Mouse (Mus musculus) forebrain, embryonic 13.5 days (tissue): ENCODE measurements around the gene C2cd5. TPM values are rescaled to one million over a fixed set of nuclear protein-coding genes. Genes with fewer than 3 reads are reported as not detected.
A peak's percentile ranks its signal among the peaks of the same experiment; 100 is the strongest.

Source experiments
- ATAC-seq: fragments of 200-750 bp; cut with Nextera tagmentation; 2 replicates; pipeline ENCODE4 v1.8.0; 2017
- H3K27ac ChIP-seq: fragments of 300-500 bp; sonication (generic); 2 replicates; pipeline ENCODE4 v1.5.1; 2015; ENCODE audit warnings: inconsistent platforms, mild to moderate bottlenecking, moderate library complexity
- H3K27me3 ChIP-seq: fragments of 300-500 bp; sonication (generic); 2 replicates; pipeline ENCODE4 v1.6.1; 2015; ENCODE audit warnings: mild to moderate bottlenecking, inconsistent platforms
- H3K36me3 ChIP-seq: fragments of 300-500 bp; sonication (generic); 2 replicates; pipeline ENCODE4 v1.6.1; 2015; ENCODE audit warnings: mild to moderate bottlenecking, inconsistent platforms; ENCODE audit not compliant: poor library complexity, severe bottlenecking
- H3K4me1 ChIP-seq: fragments of 300-500 bp; sonication (generic); 2 replicates; pipeline ENCODE4 v1.6.1; 2015; ENCODE audit warnings: inconsistent platforms
- H3K4me2 ChIP-seq: fragments of 300-500 bp; sonication (generic); 2 replicates; pipeline ENCODE4 v1.6.1; 2015; ENCODE audit warnings: inconsistent platforms, mild to moderate bottlenecking, moderate library complexity
- H3K4me3 ChIP-seq: fragments of 300-500 bp; sonication (generic); 2 replicates; pipeline ENCODE4 v1.5.1; 2015; ENCODE audit warnings: mild to moderate bottlenecking, inconsistent platforms
- H3K9ac ChIP-seq: fragments of 300-500 bp; sonication (generic); 2 replicates; pipeline ENCODE4 v1.6.1; 2015; ENCODE audit warnings: mild to moderate bottlenecking, inconsistent platforms
- H3K9me3 ChIP-seq: fragments of 300-500 bp; sonication (generic); replicated peaks from 2 replicates; pipeline ENCODE4 v1.6.1; 2016; ENCODE audit warnings: inconsistent platforms
- WGBS: fragments of 180-500 bp; shearing (Covaris S2); methylation state at CpG from one replicate; pipeline ENCODE4 v1.1.7; 2015; 5-methylcytosine and 5-hydroxymethylcytosine counted together
- polyA plus RNA-seq: library from polyadenylated mRNA; unstranded; fragments of >200 nt; fragmentation: Nextera tagmentation; extraction: Ambion mirVana; gene quantifications from 2 replicates; pipeline ENCODE4 v1.2.1, GENCODE M21; 2015

Gene C2cd5
- polyA plus RNA-seq, 1 experiment from 2014 or later, result 37.1 TPM

DNA sequence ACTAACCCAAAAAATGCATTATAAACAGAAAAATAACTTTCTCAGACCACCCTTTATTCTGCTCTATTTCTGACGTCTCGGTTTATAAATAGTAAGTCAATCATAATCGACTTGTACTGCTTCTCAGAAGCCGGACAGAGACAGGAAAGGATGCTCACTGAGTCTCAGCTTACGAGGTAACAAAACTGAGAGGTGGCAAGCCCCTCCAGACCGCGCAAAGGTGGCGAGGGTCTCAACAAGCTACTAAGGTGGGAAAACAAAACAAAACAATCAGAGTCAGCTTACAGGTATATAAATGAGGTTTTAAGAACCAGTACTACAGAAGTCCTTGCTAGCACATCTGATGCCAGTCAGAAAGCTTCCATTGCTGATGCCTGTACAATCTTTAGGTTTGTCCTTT is 30.3 kb downstream of the C2cd5 start:
- Histone ChIP-seq H3K4me3 (no peak overlapping the region), H3K4me1 (no peaks in the 10 kb centered on the region), H3K9ac (no peak overlapping the region), H3K4me2 (no peak overlapping the region), H3K9me3 (no peaks in the 10 kb centered on the region), H3K27ac (no peak overlapping the region), H3K27me3 (no peaks in the 10 kb centered on the region), H3K36me3 (peaks cover 45% of the 10 kb centered on the region)
- ATAC-seq, result no peak
- WGBS, result 92% methylated on average over 8 of the region's 8 CpGs

GRCm38 (mm10) chr6:143068181-143068915 is 31.6 kb downstream of the C2cd5 start:
- Histone ChIP-seq H3K4me3 (no peak overlapping the region), H3K4me1 (no peaks in the 10 kb centered on the region), H3K36me3 (peaks cover 38% of the 10 kb centered on the region), H3K27me3 (no peaks in the 10 kb centered on the region), H3K27ac (no peak overlapping the region), H3K9ac (no peak overlapping the region), H3K9me3 (no peaks in the 10 kb centered on the region), H3K4me2 (no peak overlapping the region)
- 82% methylated on average over 9 of the region's 9 CpGs for WGBS
- ATAC-seq, result no peak

DNA sequence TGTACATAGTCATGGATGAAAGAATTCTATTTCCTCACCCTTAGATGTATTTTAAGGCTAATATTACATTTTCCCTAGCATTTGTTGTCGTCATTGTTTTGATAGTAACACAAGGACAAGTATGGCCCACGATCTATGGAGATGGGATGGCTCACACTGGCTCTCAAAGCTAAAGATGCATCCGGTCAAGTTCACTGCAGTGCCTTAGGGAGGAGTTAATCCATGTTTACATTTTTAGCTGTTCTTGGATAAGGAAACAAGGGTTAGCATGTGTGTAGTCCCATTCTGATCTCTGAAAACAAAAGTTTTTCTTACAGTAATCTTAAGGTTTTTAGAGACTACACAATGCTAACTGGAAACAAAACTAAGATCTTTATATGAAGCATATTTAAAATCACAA is 32.3 kb downstream of the C2cd5 start:
- H3K9me3 ChIP-seq, result no peaks in the 10 kb centered on the region
- H3K27ac ChIP-seq, result no peak overlapping the region
- H3K4me3 ChIP-seq, result no peak overlapping the region
- H3K36me3 ChIP-seq, result peaks cover 33% of the 10 kb centered on the region
- no peak overlapping the region for H3K9ac ChIP-seq
- WGBS, result 93% methylated on average over 3 of the region's 3 CpGs
- H3K27me3 ChIP-seq, result no peaks in the 10 kb centered on the region
- ATAC-seq, result no peak
- H3K4me2 ChIP-seq, result no peak overlapping the region
- H3K4me1 ChIP-seq, result no peaks in the 10 kb centered on the region

GRCm38 (mm10) chr6:143066859-143067258 is 33.1 kb downstream of the C2cd5 start:
- H3K27ac ChIP-seq, result no peak overlapping the region
- WGBS, result 88% methylated on average over 9 of the region's 9 CpGs
- H3K9ac ChIP-seq, result no peak overlapping the region
- no peak overlapping the region for H3K4me3 ChIP-seq
- H3K4me1 ChIP-seq, result no peaks in the 10 kb centered on the region
- peaks cover 29% of the 10 kb centered on the region for H3K36me3 ChIP-seq
- ATAC-seq, result no peak
- H3K4me2 ChIP-seq, result no peak overlapping the region
- no peaks in the 10 kb centered on the region for H3K9me3 ChIP-seq
- H3K27me3 ChIP-seq, result no peaks in the 10 kb centered on the region

GRCm38 (mm10) chr6:143064047-143064446 is 35.9 kb downstream of the C2cd5 start:
- Histone ChIP-seq H3K9me3 (no peaks in the 10 kb centered on the region), H3K27me3 (no peaks in the 10 kb centered on the region), H3K4me1 (no peaks in the 10 kb centered on the region), H3K4me3 (no peak overlapping the region), H3K4me2 (no peak overlapping the region), H3K9ac (no peak overlapping the region), H3K27ac (no peak overlapping the region), H3K36me3 (peaks cover 30% of the 10 kb centered on the region)
- no peak for ATAC-seq
- WGBS, result 80% methylated on average over 2 of the region's 2 CpGs

- Histone ChIP-seq H3K4me3 (no peak overlapping the region), H3K36me3 (peaks cover 33% of the 10 kb centered on the region), H3K4me2 (no peak overlapping the region), H3K27me3 (no peaks in the 10 kb centered on the region), H3K9ac (no peak overlapping the region), H3K27ac (no peak overlapping the region), H3K4me1 (no peaks in the 10 kb centered on the region), H3K9me3 (no peaks in the 10 kb centered on the region)
- ATAC-seq, result no peak
- WGBS, result 93% methylated on average over 5 of the region's 5 CpGs
These were observed 42.3 kb downstream of the C2cd5 start for GRCm38 (mm10) chr6:143057601-143058000.

- Histone ChIP-seq H3K4me3 (no peak overlapping the region), H3K27ac (no peak overlapping the region), H3K4me2 (no peak overlapping the region), H3K4me1 (no peaks in the 10 kb centered on the region), H3K36me3 (peaks cover 62% of the 10 kb centered on the region), H3K9ac (no peak overlapping the region), H3K9me3 (no peaks in the 10 kb centered on the region), H3K27me3 (no peaks in the 10 kb centered on the region)
- 76% methylated on average over 5 of the region's 5 CpGs for WGBS
- ATAC-seq, result no peak
These were observed 48.4 kb downstream of the C2cd5 start for GRCm38 (mm10) chr6:143051566-143051965.

DNA sequence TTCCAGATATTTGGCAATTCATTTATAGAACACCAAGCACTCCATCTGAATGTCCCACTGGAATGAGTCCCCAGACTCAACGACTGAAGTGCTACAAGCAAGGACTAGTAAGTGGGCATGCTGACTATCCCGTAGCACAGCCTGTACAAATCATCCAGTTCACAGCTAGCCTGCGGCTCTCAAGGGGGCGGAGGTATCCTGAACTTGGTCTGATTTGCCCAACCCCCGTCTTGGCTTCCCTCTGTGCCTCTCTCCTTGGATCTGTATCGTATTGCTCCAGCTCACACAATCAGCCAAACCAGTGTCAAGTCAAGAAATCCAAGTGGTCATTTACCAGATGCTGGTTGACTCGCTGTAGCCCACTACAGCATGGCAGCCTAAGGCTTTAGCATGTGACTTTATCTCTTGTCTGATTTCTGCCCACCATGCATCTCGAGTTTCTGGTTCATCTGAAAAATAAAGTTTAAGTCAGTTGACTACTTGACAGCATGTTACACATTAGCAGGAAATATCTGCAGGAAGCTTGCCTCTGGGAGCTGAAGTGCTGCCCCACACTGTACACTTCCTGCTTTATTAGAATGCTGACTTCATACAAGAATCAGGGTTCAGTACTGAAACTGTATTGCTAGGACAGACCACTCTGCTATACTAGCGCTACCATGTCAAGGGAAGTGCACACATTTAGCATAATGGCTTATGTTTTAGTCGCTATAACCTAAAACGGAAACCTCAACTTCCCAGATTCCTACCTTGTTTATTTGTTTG is 50.0 kb downstream of the C2cd5 start:
- H3K9ac ChIP-seq, result no peak overlapping the region
- no peak overlapping the region for H3K27ac ChIP-seq
- no peak for ATAC-seq
- no peak overlapping the region for H3K4me2 ChIP-seq
- H3K27me3 ChIP-seq, result no peaks in the 10 kb centered on the region
- H3K9me3 ChIP-seq, result no peaks in the 10 kb centered on the region
- 89% methylated on average over 11 of the region's 11 CpGs for WGBS
- no peaks in the 10 kb centered on the region for H3K4me1 ChIP-seq
- H3K4me3 ChIP-seq, result no peak overlapping the region
- H3K36me3 ChIP-seq, result peaks cover 64% of the 10 kb centered on the region

DNA sequence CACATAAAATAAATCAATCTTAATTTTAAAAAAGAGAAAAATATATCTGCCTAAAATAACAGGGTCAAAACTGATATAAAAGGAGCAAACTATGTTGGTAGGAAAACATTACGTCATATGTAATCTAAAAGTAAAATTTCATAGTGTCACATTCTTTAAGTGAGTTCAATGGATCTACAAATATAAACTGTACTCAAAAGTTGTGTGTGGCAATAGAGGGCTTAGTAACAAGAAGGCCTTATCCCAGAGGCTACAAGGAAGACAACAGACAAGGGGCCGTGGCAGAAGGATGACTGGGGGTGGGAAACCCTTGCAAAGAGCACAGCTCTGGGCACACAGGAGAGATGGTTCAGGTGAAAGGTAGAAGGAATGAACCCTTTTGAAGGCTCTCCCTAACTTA is 50.8 kb downstream of the C2cd5 start:
- no peaks in the 10 kb centered on the region for H3K4me1 ChIP-seq
- no peaks in the 10 kb centered on the region for H3K27me3 ChIP-seq
- peaks cover 59% of the 10 kb centered on the region for H3K36me3 ChIP-seq
- H3K4me3 ChIP-seq, result no peak overlapping the region
- no peak overlapping the region for H3K4me2 ChIP-seq
- no peaks in the 10 kb centered on the region for H3K9me3 ChIP-seq
- 95% methylated on average over 2 of the region's 2 CpGs for WGBS
- H3K9ac ChIP-seq, result no peak overlapping the region
- H3K27ac ChIP-seq, result no peak overlapping the region
- ATAC-seq, result no peak

- H3K4me1 ChIP-seq, result no peaks in the 10 kb centered on the region
- no peak for ATAC-seq
- no peaks in the 10 kb centered on the region for H3K9me3 ChIP-seq
- no peak overlapping the region for H3K4me2 ChIP-seq
- peaks cover 51% of the 10 kb centered on the region for H3K36me3 ChIP-seq
- H3K9ac ChIP-seq, result no peak overlapping the region
- 84% methylated on average over 15 of the region's 15 CpGs for WGBS
- no peaks in the 10 kb centered on the region for H3K27me3 ChIP-seq
- no peak overlapping the region for H3K4me3 ChIP-seq
- no peak overlapping the region for H3K27ac ChIP-seq
These were observed 52.2 kb downstream of the C2cd5 start for GRCm38 (mm10) chr6:143047538-143048258.

GRCm38 (mm10) chr6:143041578-143041977 is 58.4 kb downstream of the C2cd5 start:
- H3K9me3 ChIP-seq, result no peaks in the 10 kb centered on the region
- H3K27ac ChIP-seq, result no peak overlapping the region
- H3K27me3 ChIP-seq, result no peaks in the 10 kb centered on the region
- no peak overlapping the region for H3K4me2 ChIP-seq
- ATAC-seq, result 0 out of 2 replicates have a peak, but pooled peaks have one; percentile 27
- H3K4me3 ChIP-seq, result no peak overlapping the region
- WGBS, result 75% methylated on average over 6 of the region's 6 CpGs
- H3K4me1 ChIP-seq, result no peaks in the 10 kb centered on the region
- peaks cover 56% of the 10 kb centered on the region for H3K36me3 ChIP-seq
- no peak overlapping the region for H3K9ac ChIP-seq

DNA sequence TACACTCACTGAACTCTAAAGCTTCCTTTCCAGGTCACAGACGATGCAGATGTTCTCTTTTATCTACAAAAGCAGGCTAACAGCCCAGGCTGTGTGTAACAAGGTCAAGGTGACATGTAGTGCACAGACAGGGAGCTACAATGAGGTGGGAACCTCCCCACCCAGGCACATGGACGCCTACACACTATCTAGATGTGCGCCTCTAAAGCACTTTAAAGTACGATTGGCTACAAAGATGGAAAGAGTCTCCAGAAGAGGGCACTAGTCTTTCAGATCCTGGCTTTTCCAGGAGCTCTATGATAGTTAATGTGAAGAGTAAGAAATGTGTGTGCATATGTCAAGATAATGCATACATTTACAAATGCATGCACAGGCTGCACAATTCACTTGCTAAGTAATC is 64.7 kb downstream of the C2cd5 start:
- WGBS, result 60% methylated on average over 4 of the region's 4 CpGs
- Histone ChIP-seq H3K4me1 (no peaks in the 10 kb centered on the region), H3K9ac (no peak overlapping the region), H3K4me3 (no peak overlapping the region), H3K27ac (no peak overlapping the region), H3K9me3 (no peaks in the 10 kb centered on the region), H3K36me3 (peaks cover 82% of the 10 kb centered on the region), H3K27me3 (no peaks in the 10 kb centered on the region), H3K4me2 (no peak overlapping the region)
- no peak for ATAC-seq
